Mouse (Mus musculus) hindbrain, embryonic 16.5 days (tissue): ENCODE data around the gene Taf4. TPM values are rescaled to one million over a fixed set of nuclear protein-coding genes. Genes with fewer than 3 reads are reported as not detected.

ENCODE experiments used
- ATAC-seq: fragments of 200-750 bp; cut with Nextera tagmentation; 2 replicates; pipeline ENCODE4 v1.8.0; 2017; ENCODE audit warnings: moderate TSS enrichment, moderate library complexity
- H3K27ac ChIP-seq: fragments of 300-500 bp; sonication (generic); 2 replicates; pipeline ENCODE4 v1.5.1; 2014; ENCODE audit warnings: low read depth, mild to moderate bottlenecking, control low read depth, low read length, moderate library complexity
- H3K27me3 ChIP-seq: fragments of 300-500 bp; sonication (generic); replicated peaks from 2 replicates; pipeline ENCODE4 v1.6.1; 2014; ENCODE audit warnings: low read length; ENCODE audit not compliant: control insufficient read depth, insufficient read depth
- H3K36me3 ChIP-seq: fragments of 300-500 bp; sonication (generic); 2 replicates; pipeline ENCODE4 v1.6.1; 2014; ENCODE audit warnings: mild to moderate bottlenecking, low read length, moderate library complexity, mixed read lengths; ENCODE audit not compliant: control insufficient read depth, insufficient read depth
- H3K4me1 ChIP-seq: fragments of 300-500 bp; sonication (generic); 2 replicates; pipeline ENCODE4 v1.6.1; 2014; ENCODE audit warnings: low read depth, low read length; ENCODE audit not compliant: control insufficient read depth, insufficient read depth
- H3K4me2 ChIP-seq: fragments of 300-500 bp; sonication (generic); 2 replicates; pipeline ENCODE4 v1.6.1; 2014; ENCODE audit warnings: mild to moderate bottlenecking, low read length, control low read depth, moderate library complexity
- H3K4me3 ChIP-seq: fragments of 300-500 bp; sonication (generic); 2 replicates; pipeline ENCODE4 v1.5.1; 2014; ENCODE audit warnings: mild to moderate bottlenecking, low read length, control low read depth, moderate library complexity
- H3K9ac ChIP-seq: fragments of 300-500 bp; sonication (generic); 2 replicates; pipeline ENCODE4 v1.6.1; 2014; ENCODE audit warnings: low read depth, mild to moderate bottlenecking, control low read depth, low read length, moderate library complexity
- H3K9me3 ChIP-seq: fragments of 300-500 bp; sonication (generic); 2 replicates; pipeline ENCODE4 v1.6.1; 2014; ENCODE audit warnings: mild to moderate bottlenecking, low read length, moderate library complexity; ENCODE audit not compliant: control insufficient read depth
- WGBS: fragments of 180-500 bp; shearing (Covaris S2); extraction: QIAGEN DNeasy Blood & Tissue Kit; methylation state at CpG from one replicate; pipeline ENCODE4 v1.1.7; 2014; 5-methylcytosine and 5-hydroxymethylcytosine counted together
- polyA plus RNA-seq: library from polyadenylated mRNA; unstranded; fragments of >200 nt; fragmentation: Nextera tagmentation; extraction: Ambion mirVana; gene quantifications from 2 replicates; pipeline ENCODE4 v1.2.1, GENCODE M21; 2015

Taf4 gene
- polyA plus RNA-seq, 1 experiment from 2014 or later: 2.8 TPM

DNA sequence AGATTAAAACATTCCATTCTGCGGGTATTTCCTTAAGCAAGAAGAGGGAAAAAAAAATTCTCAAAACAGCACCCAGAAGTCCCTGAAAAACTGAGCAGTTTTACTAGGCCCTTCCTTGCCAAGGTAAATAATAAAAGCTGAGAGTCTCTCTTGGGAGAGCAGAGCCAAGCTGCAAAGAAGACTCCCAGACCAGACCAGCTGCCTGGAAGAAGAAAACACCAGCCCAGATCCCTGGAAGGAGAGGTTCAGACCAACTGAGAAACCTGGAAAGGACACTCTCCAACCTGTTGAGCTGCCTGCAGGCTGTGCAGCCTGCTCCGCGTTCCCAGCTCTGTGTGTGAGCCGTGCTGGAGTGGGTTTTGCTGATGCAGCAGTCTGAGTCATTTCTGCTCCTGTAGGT, 41.2 kb upstream of the Taf4 start:
- H3K4me1 ChIP-seq: peaks cover 2% of the 10 kb centered on the region
- H3K4me3 ChIP-seq: no peak overlapping the region
- peaks cover 4% of the 10 kb centered on the region for H3K27me3 ChIP-seq
- ATAC-seq: no peak
- H3K9me3 ChIP-seq: no peaks in the 10 kb centered on the region
- H3K9ac ChIP-seq: no peak overlapping the region
- no peaks in the 10 kb centered on the region for H3K36me3 ChIP-seq
- no peak overlapping the region for H3K4me2 ChIP-seq
- 66% methylated on average over 4 of the region's 4 CpGs for WGBS
- H3K27ac ChIP-seq: no peak overlapping the region

DNA sequence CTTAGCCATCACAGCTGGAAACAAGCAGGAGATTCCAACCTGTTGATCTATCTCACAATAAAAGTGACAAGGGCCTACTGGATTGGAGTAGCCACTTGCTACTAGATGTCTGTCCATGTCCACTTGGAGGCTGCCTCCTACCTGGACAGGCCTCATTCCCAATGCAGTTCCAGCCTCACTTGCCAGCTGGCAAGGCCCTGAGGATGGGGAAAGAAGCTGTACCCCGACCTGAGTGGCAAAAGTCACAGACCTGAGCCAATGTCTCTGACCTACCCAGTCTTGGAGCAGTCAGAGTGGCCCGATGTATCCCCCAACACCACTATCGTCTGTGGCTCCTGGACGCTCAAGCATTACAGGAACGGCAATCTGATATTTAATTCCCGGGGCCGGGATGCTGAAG, 37.2 kb upstream of the Taf4 start:
- no peak overlapping the region for H3K27ac ChIP-seq
- WGBS: 91% methylated on average over 7 of the region's 7 CpGs
- H3K4me1 ChIP-seq: no peaks in the 10 kb centered on the region
- H3K27me3 ChIP-seq: no peaks in the 10 kb centered on the region
- no peak overlapping the region for H3K4me3 ChIP-seq
- H3K4me2 ChIP-seq: no peak overlapping the region
- ATAC-seq: no peak
- H3K9ac ChIP-seq: no peak overlapping the region
- no peaks in the 10 kb centered on the region for H3K9me3 ChIP-seq
- H3K36me3 ChIP-seq: no peaks in the 10 kb centered on the region

DNA sequence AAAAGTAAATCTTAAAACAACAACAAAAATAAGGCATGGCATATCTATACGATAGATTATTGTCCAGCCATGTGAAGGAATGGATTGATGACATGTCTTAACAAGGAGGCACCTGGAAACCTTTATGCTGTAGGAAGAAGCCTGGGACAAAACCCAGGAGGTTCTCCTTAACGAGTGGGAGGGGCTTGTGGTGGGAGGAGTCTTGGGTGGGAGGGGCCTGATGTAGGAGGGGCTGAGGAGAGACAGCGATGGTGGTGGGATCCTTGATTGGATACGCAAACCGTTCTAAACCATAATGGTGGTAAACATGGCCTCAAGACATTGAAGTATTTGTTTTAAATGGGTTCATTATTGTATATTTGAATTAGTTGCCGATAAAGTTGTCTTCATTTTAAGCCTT, 34.9 kb upstream of the Taf4 start:
- WGBS: 90% methylated on average over 6 of the region's 6 CpGs
- Histone ChIP-seq H3K9me3 (no peaks in the 10 kb centered on the region), H3K36me3 (no peaks in the 10 kb centered on the region), H3K27ac (no peak overlapping the region), H3K9ac (no peak overlapping the region), H3K4me3 (no peak overlapping the region), H3K4me1 (no peaks in the 10 kb centered on the region), H3K4me2 (no peak overlapping the region), H3K27me3 (no peaks in the 10 kb centered on the region)
- ATAC-seq: no peak

DNA sequence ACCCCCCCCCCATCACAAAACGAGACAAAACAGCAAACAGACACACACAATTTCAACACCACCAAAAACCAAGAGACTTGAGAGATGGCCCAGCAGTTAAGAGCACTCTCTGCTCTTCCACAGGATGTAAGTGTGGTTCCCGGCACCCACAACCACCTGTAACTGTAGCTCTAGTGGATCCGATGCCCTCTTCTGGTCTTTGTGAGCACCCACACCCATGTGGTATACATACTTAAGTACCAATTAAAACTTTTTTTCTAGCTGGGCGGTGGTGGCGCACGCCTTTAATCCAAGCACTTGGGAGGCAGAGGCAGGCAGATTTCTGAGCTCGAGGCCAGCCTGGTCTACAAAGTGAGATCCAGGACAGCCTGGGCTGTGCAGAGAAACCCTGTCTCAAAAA, 34.2 kb upstream of the Taf4 start:
- H3K4me3 ChIP-seq: no peak overlapping the region
- H3K4me2 ChIP-seq: no peak overlapping the region
- no peak overlapping the region for H3K27ac ChIP-seq
- H3K9ac ChIP-seq: no peak overlapping the region
- ATAC-seq: no peak
- no peaks in the 10 kb centered on the region for H3K36me3 ChIP-seq
- no peaks in the 10 kb centered on the region for H3K9me3 ChIP-seq
- 93% methylated on average over 7 of the region's 7 CpGs for WGBS
- H3K27me3 ChIP-seq: no peaks in the 10 kb centered on the region
- H3K4me1 ChIP-seq: no peaks in the 10 kb centered on the region

DNA sequence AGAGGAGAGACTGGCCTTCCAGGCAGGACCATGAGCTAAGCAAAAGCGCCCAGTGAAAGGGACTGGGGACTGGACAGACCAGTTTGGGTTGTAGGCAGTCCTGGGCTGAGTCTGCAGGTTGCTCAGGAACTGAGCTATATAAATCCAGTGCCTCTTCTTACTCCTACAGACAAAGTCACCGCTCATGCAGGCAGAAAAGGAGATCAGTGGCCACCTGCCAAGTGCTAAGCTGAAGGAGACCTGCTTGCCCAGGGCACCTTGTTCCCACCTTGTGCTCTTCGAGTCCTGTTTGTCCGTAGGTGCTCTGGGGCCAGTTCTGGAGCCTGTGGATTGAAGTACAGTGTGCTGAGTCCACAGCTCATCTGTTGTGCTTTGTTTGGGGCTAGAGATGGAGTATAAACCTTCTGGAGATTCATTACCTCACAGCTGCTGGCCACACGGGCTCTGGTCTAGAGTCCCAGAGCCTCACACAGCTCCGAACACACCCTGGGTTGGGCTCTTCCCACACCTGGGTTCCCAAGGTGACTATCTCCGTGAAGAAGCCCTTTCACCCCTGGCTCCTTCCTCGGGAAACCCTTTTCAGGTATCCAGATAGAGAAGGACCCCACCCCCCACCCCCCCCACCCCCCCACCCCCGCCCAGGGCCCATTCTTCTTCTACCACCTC, 30.0 kb upstream of the Taf4 start:
- no peak overlapping the region for H3K4me3 ChIP-seq
- no peaks in the 10 kb centered on the region for H3K27me3 ChIP-seq
- no peak overlapping the region for H3K9ac ChIP-seq
- no peak for ATAC-seq
- no peak overlapping the region for H3K27ac ChIP-seq
- H3K9me3 ChIP-seq: no peaks in the 10 kb centered on the region
- no peak overlapping the region for H3K4me2 ChIP-seq
- no peaks in the 10 kb centered on the region for H3K36me3 ChIP-seq
- no peaks in the 10 kb centered on the region for H3K4me1 ChIP-seq
- WGBS: 59% methylated on average over 8 of the region's 9 CpGs

DNA sequence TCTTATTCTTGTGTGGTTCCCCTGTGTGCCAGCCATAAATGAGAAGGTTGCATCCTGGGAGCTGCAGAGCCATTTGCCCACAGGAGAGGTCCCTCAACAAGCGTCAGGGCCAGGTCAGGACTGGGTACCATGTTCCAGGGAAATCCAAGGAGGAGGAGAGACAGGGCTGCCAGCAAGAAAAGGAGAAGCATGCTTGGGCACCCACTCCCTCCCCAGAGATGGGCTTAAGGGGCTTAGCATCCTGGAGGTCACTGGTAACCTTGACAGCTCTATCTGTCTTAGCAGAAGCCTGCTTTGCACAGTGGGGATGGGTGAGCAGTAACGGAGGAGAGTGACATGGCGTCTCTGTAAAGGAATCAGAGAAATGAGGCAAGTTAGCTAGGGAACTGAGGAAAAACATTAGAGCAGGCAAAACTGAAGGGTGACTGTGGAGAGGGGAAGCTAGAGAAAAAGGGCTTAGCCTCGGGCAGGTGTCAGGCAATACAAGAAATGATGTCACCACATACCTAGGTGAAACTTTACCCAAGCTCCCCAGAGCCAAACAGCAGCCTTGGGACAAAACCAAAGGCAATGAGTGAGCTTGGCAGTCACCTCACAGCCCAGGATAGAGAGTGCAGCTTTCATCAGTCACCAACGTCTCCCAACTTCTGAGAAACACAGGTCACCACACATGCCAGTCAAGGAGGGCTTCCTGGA, 29.4 kb upstream of the Taf4 start:
- 66% methylated on average over 5 of the region's 5 CpGs for WGBS

DNA sequence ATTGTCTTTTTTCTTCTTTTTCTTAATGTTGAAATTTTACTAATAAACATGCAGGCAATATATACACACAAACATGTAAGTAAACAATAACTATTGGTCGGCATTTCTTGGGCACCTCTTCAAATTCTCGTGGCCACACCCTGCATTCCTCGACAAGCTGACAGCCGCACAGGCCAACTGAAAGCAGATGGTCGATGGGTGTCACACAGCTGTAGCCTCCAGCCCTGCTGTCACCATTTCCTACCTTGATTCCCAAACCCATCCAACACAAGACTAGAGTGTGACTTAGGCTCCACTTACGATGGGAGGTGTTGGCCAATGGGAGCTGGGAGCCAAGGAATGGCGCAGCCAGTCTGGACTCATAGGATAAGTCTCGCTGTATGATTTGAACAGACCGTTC, 25.2 kb upstream of the Taf4 start:
- Histone ChIP-seq H3K36me3 (no peaks in the 10 kb centered on the region), H3K9ac (no peak overlapping the region), H3K9me3 (no peaks in the 10 kb centered on the region), H3K4me2 (no peak overlapping the region), H3K27ac (no peak overlapping the region), H3K27me3 (no peaks in the 10 kb centered on the region), H3K4me3 (no peak overlapping the region), H3K4me1 (no peaks in the 10 kb centered on the region)
- ATAC-seq: no peak
- 90% methylated on average over 9 of the region's 9 CpGs for WGBS

More for the DNA sequence above, 29.4 kb upstream of the Taf4 start:
- no peaks in the 10 kb centered on the region for H3K27me3 ChIP-seq
- H3K36me3 ChIP-seq: no peaks in the 10 kb centered on the region
- H3K4me1 ChIP-seq: no peaks in the 10 kb centered on the region
- H3K9me3 ChIP-seq: no peaks in the 10 kb centered on the region
- H3K4me3 ChIP-seq: no peak overlapping the region
- ATAC-seq: no peak
- no peak overlapping the region for H3K4me2 ChIP-seq
- no peak overlapping the region for H3K27ac ChIP-seq
- no peak overlapping the region for H3K9ac ChIP-seq

DNA sequence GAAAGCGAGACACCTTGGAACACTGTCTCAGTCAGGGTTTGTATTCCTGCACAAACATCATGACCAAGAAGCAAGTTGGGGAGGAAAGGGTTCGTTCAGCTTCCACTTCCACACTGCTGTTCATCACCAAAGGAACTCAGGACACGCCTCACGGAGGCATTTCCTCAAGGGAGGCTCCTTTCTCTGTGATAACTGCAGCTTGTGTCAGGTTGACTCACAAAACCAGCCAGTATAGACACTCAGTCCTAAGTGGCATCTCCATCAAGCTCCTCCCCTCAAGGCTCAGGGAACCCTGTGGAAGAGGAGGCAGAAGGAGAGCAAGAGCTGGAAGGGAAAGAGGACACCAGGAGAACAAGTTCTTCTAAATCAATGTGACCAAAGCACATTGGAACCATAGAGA, 22.0 kb upstream of the Taf4 start:
- no peaks in the 10 kb centered on the region for H3K9me3 ChIP-seq
- no peak overlapping the region for H3K4me2 ChIP-seq
- H3K27ac ChIP-seq: no peak overlapping the region
- H3K36me3 ChIP-seq: no peaks in the 10 kb centered on the region
- H3K9ac ChIP-seq: no peak overlapping the region
- H3K4me1 ChIP-seq: no peaks in the 10 kb centered on the region
- WGBS: 80% methylated on average over 4 of the region's 4 CpGs
- ATAC-seq: no peak
- H3K27me3 ChIP-seq: no peaks in the 10 kb centered on the region
- H3K4me3 ChIP-seq: no peak overlapping the region

DNA sequence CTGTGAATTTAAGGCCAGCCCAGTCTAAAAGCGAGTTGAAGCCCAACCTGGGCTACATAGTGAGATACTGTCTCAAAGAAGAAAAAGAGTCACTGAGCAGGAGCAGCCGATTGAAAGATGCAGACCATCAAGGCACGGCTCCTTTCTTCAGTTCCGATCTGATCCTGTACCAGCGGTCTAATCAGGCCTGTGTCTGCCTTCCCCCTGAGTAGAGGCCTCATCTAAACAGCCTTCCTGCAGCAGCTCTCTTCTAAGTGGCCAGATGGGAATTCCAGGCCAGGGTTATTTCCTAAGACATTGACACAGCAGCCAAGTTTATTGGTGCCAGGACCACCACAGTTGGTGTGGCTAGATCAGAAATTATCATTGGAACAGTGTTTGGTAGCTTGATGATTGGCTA, 16.6 kb upstream of the Taf4 start:
- H3K4me2 ChIP-seq: no peak overlapping the region
- no peak overlapping the region for H3K4me3 ChIP-seq
- WGBS: 82% methylated on average over 5 of the region's 5 CpGs
- ATAC-seq: no peak
- no peak overlapping the region for H3K27ac ChIP-seq
- no peaks in the 10 kb centered on the region for H3K27me3 ChIP-seq
- H3K9ac ChIP-seq: no peak overlapping the region
- no peaks in the 10 kb centered on the region for H3K9me3 ChIP-seq
- no peaks in the 10 kb centered on the region for H3K36me3 ChIP-seq
- no peaks in the 10 kb centered on the region for H3K4me1 ChIP-seq
